Mouse (Mus musculus) ES-Bruce4 (cell line): ENCODE measurements around the gene Pbx1. TPM values are rescaled to one million over a fixed set of nuclear protein-coding genes. Genes with fewer than 3 reads are reported as not detected.

ENCODE experiments used
- H3K27ac ChIP-seq: 2 replicates; pipeline ENCODE4 v1.5.1; 2012; ENCODE audit warnings: low read length, inconsistent platforms; ENCODE audit not compliant: insufficient read depth
- H3K27me3 ChIP-seq: 2 replicates; pipeline ENCODE4 v1.6.1; 2012; ENCODE audit warnings: mild to moderate bottlenecking, low read length, inconsistent platforms; ENCODE audit not compliant: control insufficient read depth, poor library complexity, insufficient read depth, severe bottlenecking
- H3K36me3 ChIP-seq: 2 replicates; pipeline ENCODE4 v1.6.1; 2012; ENCODE audit warnings: inconsistent platforms, mild to moderate bottlenecking, low read length, moderate library complexity; ENCODE audit not compliant: control insufficient read depth, poor library complexity, insufficient read depth, severe bottlenecking
- H3K4me1 ChIP-seq: one replicate; pipeline ENCODE4 v1.8.1; 2011; ENCODE audit warnings: low read length; ENCODE audit not compliant: control insufficient read depth, insufficient read depth
- H3K4me3 ChIP-seq: 2 replicates; pipeline ENCODE4 v1.5.1; 2011; ENCODE audit warnings: low read depth, mild to moderate bottlenecking, low read length
- H3K9ac ChIP-seq: 2 replicates; pipeline ENCODE4 v1.6.1; 2012; ENCODE audit warnings: low read depth, mild to moderate bottlenecking, inconsistent platforms; ENCODE audit not compliant: poor library complexity, severe bottlenecking
- H3K9me3 ChIP-seq: replicated peaks from 2 replicates; pipeline ENCODE4 v1.6.1; 2012; ENCODE audit warnings: mild to moderate bottlenecking, low read length, inconsistent platforms; ENCODE audit not compliant: control insufficient read depth, poor library complexity, insufficient read depth, severe bottlenecking
- CTCF ChIP-seq: IDR thresholded peaks from one replicate; pipeline ENCODE4 v1.8.1; 2011; ENCODE audit warnings: low read depth, low read length
- EP300 ChIP-seq: IDR thresholded peaks from 2 replicates; pipeline ENCODE4 v1.6.1; 2011; ENCODE audit warnings: low read depth, low read length; ENCODE audit not compliant: insufficient read depth
- POLR2A ChIP-seq: IDR thresholded peaks from one replicate; pipeline ENCODE4 v1.8.1; 2011; ENCODE audit warnings: low read length; ENCODE audit not compliant: insufficient read depth
- polyA plus RNA-seq: library from polyadenylated mRNA; stranded (reverse); fragments of >200 nt; gene quantifications from 2 replicates; pipeline ENCODE4 v1.2.4, GENCODE M21; 2011; ENCODE audit warnings: low read depth; ENCODE audit not compliant: missing spikeins, insufficient read depth, insufficient read length

Pbx1 gene
- polyA plus RNA-seq, 1 experiment: 28.0 TPM

DNA sequence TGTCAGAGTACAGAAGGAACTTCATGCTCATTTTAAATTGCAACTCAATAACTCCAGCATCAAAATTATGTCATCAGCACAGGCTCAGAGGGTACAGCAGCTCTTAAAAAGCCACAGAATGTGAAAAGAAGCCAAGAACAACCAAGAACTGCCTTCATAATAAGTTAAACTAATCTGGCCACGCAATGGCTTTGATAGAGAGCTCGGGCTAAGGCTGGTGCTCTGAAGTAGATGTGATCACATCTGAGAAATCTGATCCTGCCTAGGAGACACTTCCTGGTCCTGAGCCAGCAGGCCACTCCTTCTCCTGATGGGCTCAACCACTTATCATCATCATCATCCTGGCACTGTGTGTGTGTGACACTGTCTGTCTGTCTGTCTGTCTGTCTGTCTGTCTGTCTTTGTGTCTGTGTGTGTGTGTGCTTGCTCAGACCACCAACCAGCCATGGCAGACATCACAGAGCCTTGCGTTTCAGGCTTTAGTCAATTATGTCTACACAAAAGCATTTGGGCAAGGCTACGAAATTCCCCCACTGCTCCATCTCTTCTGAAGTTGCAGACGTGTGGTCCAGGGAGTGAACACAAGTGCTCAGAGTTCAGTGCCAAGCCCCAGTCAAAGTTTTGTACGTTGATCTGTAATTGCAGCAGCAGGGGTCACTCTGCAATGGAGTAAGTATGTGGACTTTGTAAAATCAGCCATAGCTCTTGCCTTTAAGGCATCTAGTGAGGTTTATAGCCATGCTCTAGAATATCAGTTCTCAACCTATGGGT lies 203.1 kb downstream of the Pbx1 start:
- TF ChIP-seq POLR2A (no peak), CTCF (no peak), EP300 (no peak)
- H3K9ac ChIP-seq: no peak overlapping the region
- H3K27me3 ChIP-seq: no peaks in the 10 kb centered on the region
- H3K27ac ChIP-seq: no peak overlapping the region
- H3K4me3 ChIP-seq: no peak overlapping the region
- H3K36me3 ChIP-seq: no peaks in the 10 kb centered on the region
- H3K9me3 ChIP-seq: peaks cover 15% of the 10 kb centered on the region
- no peaks in the 10 kb centered on the region for H3K4me1 ChIP-seq

DNA sequence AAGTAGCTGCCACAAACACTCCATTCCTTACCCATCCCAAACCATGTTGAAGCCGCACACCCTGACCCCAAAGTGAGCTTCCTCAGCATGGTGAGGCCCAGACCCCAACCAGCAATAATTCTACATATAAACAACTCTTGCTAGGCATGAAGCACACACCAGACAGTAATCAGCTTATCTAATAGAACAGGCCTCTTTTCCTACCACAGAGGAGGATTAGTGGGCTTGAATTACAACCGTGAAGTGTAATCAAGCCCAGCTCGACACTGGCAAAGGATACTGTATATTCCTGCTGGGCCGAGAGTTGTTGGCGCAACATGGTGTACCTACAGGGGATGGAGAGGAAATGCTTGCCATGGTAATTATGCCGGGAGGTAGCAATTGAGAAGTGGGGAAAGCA lies 205.9 kb downstream of the Pbx1 start:
- H3K9me3 ChIP-seq: no peaks in the 10 kb centered on the region; the same call in 1 of the 2 replicates
- H3K4me3 ChIP-seq: no peak overlapping the region
- no peak overlapping the region for H3K27ac ChIP-seq
- no peak overlapping the region for H3K9ac ChIP-seq
- no peaks in the 10 kb centered on the region for H3K36me3 ChIP-seq
- no peaks in the 10 kb centered on the region for H3K4me1 ChIP-seq
- TF ChIP-seq POLR2A (no peak), CTCF (no peak), EP300 (no peak)
- no peaks in the 10 kb centered on the region for H3K27me3 ChIP-seq

DNA sequence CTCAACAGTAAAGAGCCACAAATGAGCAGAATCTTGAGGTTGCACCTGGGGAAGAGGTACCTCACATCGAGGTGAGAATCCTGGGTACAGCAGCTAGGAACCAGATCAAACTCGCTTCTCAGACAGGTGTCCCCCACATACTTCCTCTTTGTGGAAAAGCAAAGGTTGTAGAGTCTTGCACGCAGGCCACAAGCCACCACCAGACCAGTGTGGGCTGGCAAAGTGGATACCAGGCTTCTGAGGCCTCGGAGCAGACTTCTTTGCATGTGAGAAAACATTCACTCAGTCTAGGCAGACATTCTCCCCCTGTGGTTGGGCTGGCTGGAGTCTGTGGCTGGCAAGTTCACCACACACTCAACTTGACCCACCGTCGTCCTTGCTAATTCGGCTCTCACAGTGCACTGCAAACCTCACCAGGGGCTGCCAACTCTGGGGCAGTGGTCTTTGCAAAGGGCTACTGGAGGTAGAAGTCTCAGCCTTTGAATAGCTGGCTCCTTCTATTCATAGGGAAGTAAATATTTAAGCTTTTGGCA lies 206.4 kb downstream of the Pbx1 start:
- Histone ChIP-seq H3K9me3 (no peaks in the 10 kb centered on the region), H3K4me1 (peaks cover under 1% of the 10 kb centered on the region), H3K9ac (no peak overlapping the region), H3K27me3 (no peaks in the 10 kb centered on the region), H3K36me3 (no peaks in the 10 kb centered on the region), H3K4me3 (no peak overlapping the region), H3K27ac (no peak overlapping the region)
- TF ChIP-seq EP300: no peak
- TF ChIP-seq POLR2A: no peak
- TF ChIP-seq CTCF: no peak

DNA sequence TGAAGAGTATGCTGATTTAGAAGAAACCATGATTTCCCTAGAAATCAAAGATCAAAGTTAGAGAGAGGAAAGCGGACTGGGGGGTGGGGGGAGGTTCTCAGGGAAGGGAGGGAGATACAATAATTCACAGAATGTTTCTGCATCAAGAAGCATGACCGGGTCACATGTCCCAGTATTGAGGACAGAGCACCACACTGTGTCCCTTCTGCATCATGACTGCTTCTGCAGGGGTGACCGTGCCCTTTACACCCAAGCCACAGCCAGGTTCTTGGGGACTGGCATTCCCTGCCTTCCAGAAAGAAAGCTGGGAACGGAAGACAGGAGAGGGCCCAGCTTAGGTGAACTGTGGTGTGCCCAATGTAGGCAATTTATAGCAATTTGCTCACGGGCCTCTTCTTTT lies 207.9 kb downstream of the Pbx1 start:
- peaks cover 4% of the 10 kb centered on the region for H3K4me1 ChIP-seq
- TF ChIP-seq CTCF (no peak), EP300 (no peak), POLR2A (no peak)

DNA sequence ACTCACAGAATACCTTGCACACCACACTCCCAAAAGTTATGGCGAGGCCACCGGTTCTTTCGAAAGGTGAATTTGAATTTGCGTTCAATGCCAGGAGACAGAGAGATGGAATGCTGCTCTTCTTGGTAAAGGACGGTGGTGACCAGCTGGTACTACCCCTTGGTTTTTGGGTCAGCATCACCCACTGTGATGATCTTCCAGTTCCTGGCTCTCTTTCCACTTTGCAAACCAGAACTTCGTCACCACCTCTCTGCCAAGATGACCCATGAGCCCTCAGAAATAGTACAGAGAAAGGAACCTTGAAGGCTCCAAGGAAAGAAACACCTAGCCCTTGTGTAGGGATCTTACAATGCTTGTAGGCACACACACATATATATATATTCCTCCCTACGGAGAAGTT lies 209.3 kb downstream of the Pbx1 start:
- no peak overlapping the region for H3K9ac ChIP-seq
- TF ChIP-seq EP300 (no peak), POLR2A (no peak), CTCF (no peak)
- H3K36me3 ChIP-seq: no peaks in the 10 kb centered on the region
- no peaks in the 10 kb centered on the region for H3K9me3 ChIP-seq
- peaks cover 4% of the 10 kb centered on the region for H3K4me1 ChIP-seq
- no peaks in the 10 kb centered on the region for H3K27me3 ChIP-seq
- H3K4me3 ChIP-seq: no peak overlapping the region
- H3K27ac ChIP-seq: no peak overlapping the region

More for the DNA sequence above, 207.9 kb downstream of the Pbx1 start:
- H3K9ac ChIP-seq: no peak overlapping the region
- no peaks in the 10 kb centered on the region for H3K27me3 ChIP-seq
- no peaks in the 10 kb centered on the region for H3K36me3 ChIP-seq
- no peak overlapping the region for H3K27ac ChIP-seq
- H3K9me3 ChIP-seq: no peaks in the 10 kb centered on the region
- H3K4me3 ChIP-seq: no peak overlapping the region

DNA sequence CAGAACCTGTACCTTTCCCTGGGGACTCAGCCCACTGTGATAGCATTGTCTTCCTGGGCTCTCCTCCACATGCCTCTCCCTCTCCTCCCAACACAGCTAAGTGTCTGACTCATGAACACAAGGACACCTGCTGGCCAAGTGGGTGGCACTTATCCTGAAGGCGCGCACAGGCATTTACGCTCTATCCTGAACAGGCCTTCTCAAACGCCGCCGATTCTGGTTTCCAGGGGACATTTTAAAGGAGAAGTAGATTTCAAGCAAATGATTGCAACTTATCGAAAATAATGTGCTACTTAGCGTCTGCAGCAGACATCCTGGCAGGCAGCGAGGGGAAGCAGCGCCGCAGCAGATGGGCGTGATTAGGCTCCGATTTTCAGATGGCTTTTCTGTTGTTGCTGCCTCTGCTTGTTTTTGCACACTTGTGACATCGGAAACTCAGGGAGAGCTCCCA lies 211.0 kb downstream of the Pbx1 start:
- TF ChIP-seq CTCF (peak; percentile 11), POLR2A (no peak), EP300 (no peak)
- H3K9me3 ChIP-seq: no peaks in the 10 kb centered on the region
- H3K4me3 ChIP-seq: no peak overlapping the region
- H3K27ac ChIP-seq: no peak overlapping the region
- H3K36me3 ChIP-seq: no peaks in the 10 kb centered on the region
- H3K27me3 ChIP-seq: no peaks in the 10 kb centered on the region
- H3K9ac ChIP-seq: no peak overlapping the region
- H3K4me1 ChIP-seq: peaks cover 4% of the 10 kb centered on the region
